Mouse (Mus musculus) gastrocnemius, postnatal 25 days (tissue): ENCODE results near the gene Klk8. TPM values are rescaled to one million over a fixed set of nuclear protein-coding genes. Genes with fewer than 3 reads are reported as not detected.

Experiments
- DNase-seq: peaks from one replicate; pipeline ENCODE4 v3.0.0; 2022
- long read RNA-seq, 2 experiments: library from polyadenylated mRNA; stranded (forward); transcript quantifications; one replicate each; pipeline ENCODE4 v2.0.0; 2021
- total RNA-seq, 2 experiments: library from RNA; stranded (reverse); gene quantifications; 1 replicate in 1 of 2; 2 replicates in 1 of 2; pipeline ENCODE4 v1.2.3; 2021

Klk8 gene
- total RNA-seq = 1 to 10 TPM; 2.1 to 2.9 TPM
- long read RNA-seq, experiment 1, partial matches to known transcripts = 0 of 3 reads
- long read RNA-seq, experiment 1, other reads (novel, unspliced or antisense) = 0 of 3 reads
- long read RNA-seq, experiment 2 = 0 reads

GRCm38 (mm10) chr7:43797333-43797769 lies at the start of gene Klk8:
Gene Klk8, plus strand, starts transcription at chr7:43797577.
- no peak for DNase-seq

DNA sequence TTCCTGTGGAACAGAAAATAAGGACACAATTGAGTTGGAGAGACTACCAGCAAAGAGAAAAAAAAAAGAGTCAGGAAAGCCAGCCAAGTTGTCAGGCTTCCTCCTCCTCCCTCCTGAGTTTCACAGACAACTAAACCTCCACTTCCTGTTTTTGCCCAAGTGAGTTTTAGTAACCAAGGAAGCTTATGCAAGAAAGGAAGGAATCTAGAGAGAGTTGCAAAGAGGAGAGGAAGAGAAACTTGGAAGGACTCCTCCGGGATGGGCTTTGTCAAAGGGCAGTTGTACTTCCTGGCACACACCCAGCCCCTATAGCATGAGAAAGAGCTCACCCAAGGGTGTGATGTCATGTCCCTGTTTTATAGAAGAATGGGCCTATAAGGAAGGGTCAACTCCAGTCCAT lies 49.6 kb upstream of the Klk8 start:
- no peak for DNase-seq

DNA sequence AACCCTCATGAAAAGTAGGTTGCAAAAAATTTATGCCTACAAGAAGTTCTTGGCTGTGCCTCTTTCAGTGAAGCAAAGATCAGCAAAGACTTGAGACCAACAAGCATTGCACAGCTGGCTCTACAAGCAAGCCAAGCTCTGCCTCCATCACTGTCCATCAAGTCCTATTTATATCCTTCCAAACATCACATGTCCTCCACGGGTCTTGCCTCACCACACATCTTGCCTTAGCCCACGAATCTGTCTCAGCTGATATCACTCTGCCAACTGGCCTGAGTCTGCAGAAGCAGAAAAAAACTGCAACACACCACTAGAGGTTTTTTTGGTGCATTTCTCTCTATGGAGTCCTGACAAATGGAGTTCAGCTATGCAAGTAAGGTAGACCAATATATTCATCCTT lies 44.6 kb upstream of the Klk8 start:
- no peak for DNase-seq

GRCm38 (mm10) chr7:43766484-43766883 lies 30.9 kb upstream of the Klk8 start:
- DNase-seq = no peak

DNA sequence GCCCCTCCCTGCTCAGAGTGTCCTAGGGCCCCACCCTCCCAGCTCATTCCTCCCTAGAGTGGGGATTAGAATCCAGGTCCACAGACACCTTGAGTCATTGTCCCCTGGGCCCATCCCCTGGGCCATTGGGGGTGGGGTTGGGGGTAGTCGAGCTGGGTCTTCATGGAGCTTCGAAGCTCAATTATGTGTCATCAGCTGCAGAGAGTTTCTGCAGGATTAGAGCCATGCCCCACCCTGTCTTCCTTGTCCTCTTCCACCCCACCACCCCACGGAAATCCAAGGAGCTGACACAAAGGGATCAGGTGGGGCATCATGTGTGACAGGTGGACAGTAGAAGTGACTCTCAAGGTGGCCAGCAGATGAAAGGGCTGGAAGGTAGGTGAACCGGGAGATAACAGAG lies 28.8 kb upstream of the Klk8 start, which contains the start of gene Klk12:
TSS of gene Klk12 (plus strand) at position 301 of the 400 bp plus-strand sequence.
- DNase-seq = no peak

- no peak for DNase-seq
Observed at GRCm38 (mm10) chr7:43769636-43770035, 27.7 kb upstream of the Klk8 start.

GRCm38 (mm10) chr7:43770701-43771100 lies 26.7 kb upstream of the Klk8 start:
- DNase-seq = no peak

DNA sequence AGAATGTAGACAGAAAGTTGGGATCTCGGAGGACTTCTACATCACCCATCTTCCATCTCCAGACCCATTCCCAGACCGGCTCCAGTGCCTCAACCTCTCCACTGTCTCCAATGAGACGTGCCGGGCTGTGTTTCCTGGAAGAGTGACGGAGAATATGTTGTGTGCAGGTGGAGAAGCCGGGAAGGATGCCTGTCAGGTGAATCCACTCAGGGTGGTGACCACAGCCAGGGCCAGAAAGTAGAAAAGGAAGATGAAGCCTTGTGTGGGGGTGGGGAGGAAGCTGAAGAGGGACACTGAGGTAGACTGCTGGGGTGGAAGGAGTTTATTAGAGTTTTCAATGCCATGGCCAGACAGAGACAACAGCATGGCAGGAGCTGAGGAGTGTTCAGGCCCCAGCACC lies 25.5 kb upstream of the Klk8 start:
- DNase-seq = no peak

- no peak for DNase-seq
Observed at GRCm38 (mm10) chr7:43772901-43773300, 24.5 kb upstream of the Klk8 start.

DNA sequence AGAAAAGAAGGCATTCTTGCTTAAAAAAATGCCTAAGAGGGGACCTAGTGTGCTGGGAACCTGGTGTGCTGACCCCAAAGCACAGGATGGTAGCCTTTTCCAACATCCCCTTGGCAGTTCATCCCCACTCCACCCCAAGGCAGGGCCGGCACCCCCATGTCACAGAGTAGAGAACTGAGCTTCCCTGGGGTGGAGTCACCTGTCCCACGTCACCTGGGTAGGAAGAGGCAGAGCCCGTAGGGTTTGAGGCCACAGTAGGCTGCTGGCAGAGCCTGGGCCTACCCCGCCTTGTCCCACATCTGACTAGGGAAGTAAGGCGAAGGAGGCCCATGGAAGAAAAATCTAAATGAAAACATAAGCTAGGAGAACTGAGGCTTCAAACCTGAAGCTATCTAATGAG lies 23.0 kb upstream of the Klk8 start, which contains the start of gene Klk11:
TSS of gene Klk11 (plus strand) at position 241 of the 400 bp plus-strand sequence.
- DNase-seq = no peak

DNA sequence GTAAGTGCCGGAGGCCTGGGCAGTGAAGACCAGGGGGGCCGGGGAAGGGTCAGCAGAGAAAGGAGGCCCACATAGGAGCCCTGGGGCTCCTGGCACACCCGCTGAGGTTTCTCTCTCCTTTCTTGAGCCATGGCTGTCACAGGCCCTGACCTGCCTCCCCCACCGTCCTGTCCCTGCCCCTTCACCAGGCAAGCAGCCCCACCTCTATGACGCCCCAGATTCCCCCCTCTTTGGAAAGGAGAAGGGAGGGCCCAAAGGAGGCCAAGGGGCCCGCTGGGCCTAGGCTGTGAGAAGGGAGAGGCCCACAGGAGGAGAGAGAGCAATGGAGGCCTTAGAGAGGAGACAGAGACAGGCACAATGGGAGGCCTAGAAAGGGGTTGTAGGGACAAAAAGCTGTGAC lies 22.6 kb upstream of the Klk8 start:
- no peak for DNase-seq

GRCm38 (mm10) chr7:43775311-43776057 lies 21.9 kb upstream of the Klk8 start:
- DNase-seq = no peak

GRCm38 (mm10) chr7:43776506-43776905 lies 20.9 kb upstream of the Klk8 start:
- no peak for DNase-seq

GRCm38 (mm10) chr7:43777423-43777822 lies 20.0 kb upstream of the Klk8 start:
- no peak for DNase-seq

GRCm38 (mm10) chr7:43778176-43778970 lies 19.0 kb upstream of the Klk8 start:
- no peak for DNase-seq

- no peak for DNase-seq
Observed at GRCm38 (mm10) chr7:43780241-43780640, 17.1 kb upstream of the Klk8 start.

GRCm38 (mm10) chr7:43780746-43781145 lies 16.6 kb upstream of the Klk8 start, which contains the start of gene Klk10:
Gene Klk10, plus strand, starts transcription at chr7:43781035.
- DNase-seq = no peak

- DNase-seq = no peak
Observed at GRCm38 (mm10) chr7:43781541-43781940, 15.8 kb upstream of the Klk8 start.

GRCm38 (mm10) chr7:43782275-43783265 lies 14.8 kb upstream of the Klk8 start:
- DNase-seq = peak; percentile 40

- DNase-seq = no peak
Observed at GRCm38 (mm10) chr7:43785286-43785685, 12.1 kb upstream of the Klk8 start.

DNA sequence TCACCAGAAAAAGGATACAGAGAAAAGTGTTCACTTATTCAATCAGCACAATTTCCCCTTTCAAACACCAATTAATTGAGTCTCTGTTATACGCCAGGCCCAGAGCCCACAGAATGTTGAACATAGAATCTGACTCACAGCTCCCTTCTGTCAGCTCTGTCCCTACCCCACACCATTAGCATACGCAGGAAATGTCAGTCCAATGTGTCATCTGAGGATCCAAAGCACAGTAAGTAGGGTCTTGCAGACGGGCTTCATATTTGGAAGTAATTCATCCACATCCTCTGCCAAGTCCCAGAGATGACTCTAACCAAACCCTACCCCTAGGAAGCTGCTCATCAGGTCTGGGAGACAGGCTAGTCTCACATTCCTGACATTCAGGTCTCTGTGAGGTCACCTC lies 9.3 kb upstream of the Klk8 start:
- DNase-seq = no peak

GRCm38 (mm10) chr7:43789295-43789694 lies 8.1 kb upstream of the Klk8 start:
- DNase-seq = no peak
